Mouse (Mus musculus) left cerebral cortex, adult 2 months (tissue): ENCODE measurements at regions not wholly inside any gene's neighbourhood (a gene's known extent, or its start where the extent isn't known, plus 50 kb on each side); places are given as distances from the start of the nearest gene placed in this dataset.

Experiments used
- DNase-seq, 2 experiments: peaks; one replicate each; pipeline ENCODE4 v3.0.0; 2021 to 2022; ENCODE audit warnings: low spot score in 2 of 2, mixed read lengths in 1 of 2; ENCODE audit errors: extremely low spot score in 1 of 2
- H3K27ac ChIP-seq: fragments of 200-600 bp; 2 replicates; pipeline ENCODE4 v1.8.1; 2022
- H3K4me3 ChIP-seq: fragments of 200-600 bp; 2 replicates; pipeline ENCODE4 v1.8.1; 2022
- CTCF ChIP-seq: fragments of 200-600 bp; IDR thresholded peaks from 2 replicates; pipeline ENCODE4 v1.8.1; 2022; ENCODE audit warnings: antibody characterized with exemption, mild to moderate bottlenecking, moderate library complexity
- intact Hi-C: fragments of 180-260 bp; cut with DNase I; formaldehyde crosslinking; loops from one replicate; pipeline ENCODE4 v1.15.1; 2025

DNA sequence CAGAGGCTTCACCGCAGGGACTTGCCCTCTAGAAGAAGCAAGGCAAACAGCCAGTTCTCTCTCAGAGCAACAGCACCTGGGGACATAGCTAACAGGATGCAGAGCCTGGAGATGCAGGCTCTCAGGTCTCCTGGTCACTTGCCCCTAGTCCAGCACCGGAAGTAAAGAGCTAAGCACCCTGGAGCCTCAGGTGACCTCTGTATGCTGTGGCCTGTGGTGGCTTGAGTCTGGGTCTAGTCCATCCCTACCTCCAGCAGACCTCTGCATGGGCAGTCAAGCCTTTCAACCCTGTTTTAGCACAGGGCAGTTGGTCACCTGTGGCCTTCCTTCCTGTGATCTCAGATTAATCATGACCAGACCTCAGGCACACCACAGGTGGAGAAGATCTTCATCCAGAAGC, 63.1 kb upstream of the Slc45a1 start:
- no peak for DNase-seq
- no peak for TF ChIP-seq CTCF
- intact Hi-C loops: no loop called here
- Histone ChIP-seq H3K27ac (no peak overlapping the region), H3K4me3 (no peak overlapping the region)

DNA sequence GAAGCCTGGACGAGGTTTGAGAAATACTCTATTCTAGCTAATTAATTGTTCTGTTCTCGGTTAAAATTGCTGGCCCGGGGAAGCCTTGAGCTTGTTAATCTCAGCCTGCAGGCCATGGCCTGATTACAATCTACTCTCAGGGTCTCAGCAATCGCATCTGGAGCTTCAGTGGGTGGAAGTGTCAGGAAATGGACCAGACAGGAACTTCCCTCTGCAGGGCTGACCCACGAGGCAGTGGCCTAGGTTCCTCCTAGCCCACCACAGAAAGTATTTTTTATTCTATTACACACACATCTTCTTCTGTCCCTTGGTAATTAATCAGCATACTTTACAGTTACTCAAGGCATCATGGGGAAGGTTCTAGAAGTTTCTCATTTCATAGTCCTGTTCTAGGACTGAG, 61.3 kb upstream of the Slc45a1 start:
- peak overlapping the region; percentile 21; the same call in 1 of the 2 replicates for H3K27ac ChIP-seq
- TF ChIP-seq CTCF: no peak

DNA sequence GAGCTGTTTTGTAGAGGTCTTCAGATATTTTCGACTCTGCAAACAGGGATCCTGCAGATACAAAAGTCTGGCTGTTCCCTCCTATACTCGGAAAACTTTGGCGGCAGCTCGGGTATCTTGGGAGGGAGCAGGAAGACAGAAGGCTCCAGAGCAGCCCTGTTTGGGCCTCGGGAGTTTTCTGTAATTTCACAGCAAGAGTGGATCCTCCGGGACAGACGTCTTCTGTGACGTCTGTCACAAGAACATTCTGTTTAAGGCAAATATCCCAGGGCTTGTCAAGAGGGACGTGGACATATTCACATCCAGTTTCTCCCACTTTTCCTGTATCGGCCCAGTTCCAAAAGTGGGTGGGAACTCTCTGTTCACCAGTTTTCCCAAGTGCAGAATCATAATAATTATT, 60.9 kb upstream of the Slc45a1 start:
- no peak overlapping the region for H3K27ac ChIP-seq
- no peak for DNase-seq
- TF ChIP-seq CTCF: no peak
- intact Hi-C loops: no loop called here
- H3K4me3 ChIP-seq: no peak overlapping the region

More for the DNA sequence above, 61.3 kb upstream of the Slc45a1 start:
- no peak for DNase-seq
- intact Hi-C loops: no loop called here
- no peak overlapping the region for H3K4me3 ChIP-seq

GRCm38 (mm10) chr4:150711646-150712045, 59.7 kb upstream of the Slc45a1 start:
- no peak overlapping the region for H3K4me3 ChIP-seq
- no peak overlapping the region for H3K27ac ChIP-seq
- no peak for TF ChIP-seq CTCF
- intact Hi-C loops: no loop called here
- no peak for DNase-seq

- Histone ChIP-seq H3K4me3 (no peak overlapping the region), H3K27ac (no peak overlapping the region)
- intact Hi-C loops: loop anchor here (5.0 kb wide), 2 partner anchors 143 to 188 kb away; partner anchors contain the start of gene Errfi1
- no peak for DNase-seq
- TF ChIP-seq CTCF: no peak
These were observed 57.6 kb upstream of the Slc45a1 start for GRCm38 (mm10) chr4:150709391-150710130.

DNA sequence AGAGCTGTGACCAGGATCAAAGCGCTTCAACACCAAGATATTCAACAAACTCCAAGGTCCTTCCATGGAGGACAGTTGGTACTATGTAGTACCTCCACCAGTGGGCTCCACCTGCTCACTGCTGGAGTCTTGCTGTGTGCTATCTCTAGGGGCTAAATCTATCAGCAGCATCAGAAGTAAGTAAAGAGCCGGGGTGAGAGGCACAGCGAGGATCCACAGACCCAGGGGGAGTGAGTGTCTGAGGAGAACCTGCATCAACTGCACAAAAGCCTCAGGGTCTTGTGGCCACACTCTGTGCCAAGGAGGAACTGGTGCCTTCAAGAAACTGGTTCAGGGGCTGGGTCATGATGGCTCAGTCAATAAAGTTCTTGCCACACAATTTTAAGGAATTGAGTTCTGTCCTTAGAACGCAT, 56.6 kb upstream of the Slc45a1 start:
- no peak overlapping the region for H3K4me3 ChIP-seq
- H3K27ac ChIP-seq: no peak overlapping the region
- TF ChIP-seq CTCF: peak; percentile 60
- intact Hi-C loops: loop anchor here (5.0 kb wide), 2 partner anchors 144 to 189 kb away; partner anchors contain the start of gene Errfi1
- DNase-seq: no peak

DNA sequence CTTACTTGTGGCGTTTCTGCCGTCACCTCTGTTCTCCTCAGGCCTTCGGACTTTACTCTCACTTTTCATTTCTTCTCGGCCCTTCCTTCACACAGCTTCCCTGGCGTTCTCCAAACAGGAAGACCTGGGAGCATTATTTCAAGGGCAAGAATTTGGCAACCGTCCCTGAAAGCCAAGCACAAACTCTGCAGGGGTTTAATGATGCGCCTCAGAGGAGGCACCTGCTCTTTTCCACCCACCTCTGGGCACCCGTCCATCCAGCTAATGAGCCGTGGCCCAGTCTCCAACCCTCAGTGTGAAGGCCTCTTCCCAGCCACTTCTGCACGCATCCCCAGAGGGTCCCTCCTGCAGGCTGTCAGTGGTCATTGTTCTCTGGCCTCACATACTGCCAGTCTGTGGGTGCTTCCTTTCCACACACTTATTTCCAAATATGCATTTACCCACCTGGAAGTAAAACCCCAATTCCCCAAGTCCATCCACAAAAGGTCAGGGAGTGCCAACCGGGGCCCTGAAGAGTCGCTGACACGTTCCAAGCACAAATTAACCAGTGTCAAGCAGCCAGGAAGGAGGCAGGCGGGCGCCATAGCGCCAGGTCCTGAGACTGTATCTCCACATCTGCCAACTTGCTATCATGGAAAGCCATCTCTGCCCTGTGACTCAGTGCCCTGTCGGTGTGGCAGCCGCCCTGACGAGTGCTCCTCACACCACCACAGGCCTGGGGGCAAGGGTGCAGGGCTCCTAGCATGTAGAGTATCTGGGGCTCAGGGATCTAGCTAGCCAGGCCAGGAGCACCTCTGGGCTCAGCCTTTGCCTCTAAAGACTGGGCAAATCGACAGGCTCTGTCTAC, 56.0 kb upstream of the Slc45a1 start:
- Histone ChIP-seq H3K27ac (no peak overlapping the region), H3K4me3 (no peak overlapping the region)
- no peak for DNase-seq
- no peak for TF ChIP-seq CTCF
- intact Hi-C loops: loop anchor here (5.0 kb wide), 2 partner anchors 144 to 189 kb away; partner anchors contain the start of gene Errfi1

DNA sequence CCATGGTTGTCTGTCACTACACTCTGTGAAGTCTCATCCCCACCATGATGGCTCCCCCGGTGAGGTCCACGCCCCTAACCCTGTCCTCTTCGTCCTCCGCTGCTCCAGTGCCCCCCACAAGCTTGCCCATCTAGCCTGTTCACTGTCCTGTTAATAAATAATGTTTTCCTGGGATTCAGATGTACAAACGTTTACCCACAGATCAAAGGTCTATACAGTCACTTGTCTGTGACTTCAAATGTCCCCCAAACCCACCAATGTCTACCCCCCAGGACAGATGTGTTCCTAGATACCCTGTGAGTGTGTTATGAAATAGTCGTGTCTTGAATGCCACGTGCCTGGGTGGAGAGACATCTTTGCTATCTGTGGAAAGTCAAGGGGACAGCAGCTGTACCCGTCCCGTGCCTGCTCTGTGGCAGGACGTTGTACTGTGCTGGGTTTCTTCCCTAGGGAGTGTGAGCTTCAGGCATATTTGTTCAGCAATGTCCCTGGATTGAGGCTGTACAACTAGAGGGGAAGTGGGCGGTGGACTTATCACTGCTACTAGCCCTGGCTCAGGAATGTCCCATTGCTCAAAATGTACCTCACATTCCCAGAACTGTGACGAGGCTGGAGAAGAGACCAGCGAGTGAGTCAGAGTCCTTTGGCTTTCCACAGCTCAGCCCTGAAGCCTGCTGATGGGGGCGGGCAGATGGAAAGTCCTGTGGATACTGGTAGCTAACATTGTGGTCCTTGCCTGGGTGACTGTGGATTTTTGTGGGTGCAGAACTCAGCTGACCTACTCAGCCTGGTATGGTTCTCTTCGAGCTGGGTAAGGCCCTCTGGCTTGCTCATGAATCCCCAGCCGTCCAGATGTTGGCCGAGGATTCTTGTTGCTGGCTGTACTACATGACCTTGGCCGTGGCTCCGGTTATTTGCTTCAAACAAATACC, 55.1 kb upstream of the Slc45a1 start:
- Histone ChIP-seq H3K4me3 (no peak overlapping the region), H3K27ac (no peak overlapping the region)
- intact Hi-C loops: loop anchor here (5.0 kb wide), 2 partner anchors 145 to 190 kb away; partner anchors contain the start of gene Errfi1
- TF ChIP-seq CTCF: no peak
- DNase-seq: no peak

GRCm38 (mm10) chr4:150706291-150706690, 54.3 kb upstream of the Slc45a1 start:
- no peak overlapping the region for H3K27ac ChIP-seq
- intact Hi-C loops: loop anchor here (5.0 kb wide), 2 partner anchors 146 to 191 kb away; partner anchors contain the start of gene Errfi1
- no peak for TF ChIP-seq CTCF
- no peak for DNase-seq
- no peak overlapping the region for H3K4me3 ChIP-seq

DNA sequence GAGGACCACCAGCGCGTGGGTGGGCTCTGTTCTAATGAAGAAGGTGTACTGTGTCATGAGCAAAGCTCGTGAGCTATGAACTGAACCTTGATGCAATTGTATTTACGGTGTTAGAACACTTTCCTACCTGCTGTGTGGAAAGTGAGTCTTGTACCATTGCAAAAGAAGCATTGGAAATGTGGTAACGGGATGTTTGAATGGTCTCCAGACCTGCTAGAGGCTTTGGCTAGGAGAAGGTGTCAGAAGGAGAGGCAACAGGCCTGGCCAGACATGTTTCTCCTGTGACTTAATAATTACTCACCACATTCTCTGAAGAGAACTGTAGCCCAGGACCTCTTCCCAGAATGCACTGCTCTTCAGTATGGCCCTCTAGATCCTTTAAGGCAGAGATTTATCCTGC, 51.3 kb upstream of the Slc45a1 start:
- Histone ChIP-seq H3K4me3 (no peak overlapping the region), H3K27ac (no peak overlapping the region)
- intact Hi-C loops: no loop called here
- no peak for TF ChIP-seq CTCF
- DNase-seq: no peak
